In genomic region chr16:34192959-34193842, GRCm38 (mm10) we compare ENCODE assay signal across 9 mouse cellular contexts.
DNase-seq lines count a peak whose midpoint lies in the region; TF ChIP-seq lines count a peak whose summit lies in the region.
"Had no signal": no experiment of that assay in that cellular context is flagged by ENCODE, and none has a peak within 500 bp of the region (broad histone marks: within the 10 kb centered on the region; RNA-seq: fewer than 3 reads in every experiment).

No protein-coding gene starts in this region.

- H3K4me1 ChIP-seq in ES-Bruce4 (ENCODE audit: control insufficient read depth, insufficient read depth, low read length) = no peaks in the 10 kb centered on the region
- H3K4me1 ChIP-seq in forebrain, embryonic 10.5 days = 0 out of 2 replicates have a peak, but pooled peaks cover 4% of the 10 kb centered on the region

- TF ChIP-seq POLR2A in ES-Bruce4 (IDR thresholded peaks at IDR 0.05; ENCODE audit: insufficient read depth, low read length) = no peak

- H3K9ac ChIP-seq in ES-Bruce4 (ENCODE audit: low read depth, poor library complexity, severe bottlenecking) = no peak overlapping the region

- no peaks in the 10 kb centered on the region for H3K27me3 ChIP-seq in ES-Bruce4 (ENCODE audit: control insufficient read depth, insufficient read depth, low read length, poor library complexity, severe bottlenecking)
- no peaks in the 10 kb centered on the region for H3K27me3 ChIP-seq in forebrain, embryonic 10.5 days (ENCODE audit: poor library complexity, severe bottlenecking)

- DNase-seq in layer of hippocampus, adult 11-12 months (ENCODE audit: low spot score) = peak; percentile 61
- no peak for DNase-seq in layer of hippocampus, adult 9-11 months
- peak; percentile 67 for DNase-seq in brain, embryonic 18.5 days (ENCODE audit: low read depth, low spot score)
- DNase-seq in forebrain, embryonic 10.5 days (ENCODE audit: extremely low spot score, low spot score) = peak; percentile 40
- peak; percentile 40 to 59 for DNase-seq in kidney, postnatal 4 days
- DNase-seq in naive thymus-derived CD4-positive, alpha-beta T cell, adult 2 months (ENCODE audit: low read depth) = peak; percentile 16
- DNase-seq in spleen, postnatal 14 days (ENCODE audit: low spot score in 2 of 2) = no peak

- H3K36me3 ChIP-seq in ES-Bruce4 (ENCODE audit: control insufficient read depth, insufficient read depth, low read length, poor library complexity, severe bottlenecking) = no peaks in the 10 kb centered on the region
- H3K36me3 ChIP-seq in forebrain, embryonic 10.5 days (replicated peaks) = peaks cover 18% of the 10 kb centered on the region

- no peak overlapping the region for H3K4me3 ChIP-seq in ES-Bruce4 (ENCODE audit: low read depth, low read length)
- H3K4me3 ChIP-seq in forebrain, embryonic 10.5 days = no peak overlapping the region

- no peak for TF ChIP-seq EP300 in ES-Bruce4 (IDR thresholded peaks at IDR 0.05; ENCODE audit: insufficient read depth, low read depth, low read length)

- TF ChIP-seq CTCF in ES-Bruce4 (IDR thresholded peaks at IDR 0.05; ENCODE audit: low read depth, low read length) = peak; percentile 63

- H3K27ac ChIP-seq in ES-Bruce4 (ENCODE audit: insufficient read depth, low read length) = no peak overlapping the region
- H3K27ac ChIP-seq in forebrain, embryonic 10.5 days = no peak overlapping the region
- H3K27ac ChIP-seq: macrophage had no signal

- 54% methylated on average over 10 of the region's 10 CpGs for WGBS in forebrain, embryonic 10.5 days

- H3K9me3 ChIP-seq in ES-Bruce4 (replicated peaks; ENCODE audit: control insufficient read depth, insufficient read depth, low read length, poor library complexity, severe bottlenecking) = no peaks in the 10 kb centered on the region
- H3K9me3 ChIP-seq in forebrain, embryonic 10.5 days = no peaks in the 10 kb centered on the region

Comparison
In these comparisons a context has a peak if more than half of its experiments do, and no peak if none do; other contexts are left out.
1. DNase-seq: peak in layer of hippocampus, adult 11-12 months (single experiment), brain, embryonic 18.5 days (single experiment), forebrain, embryonic 10.5 days (single experiment), kidney, postnatal 4 days (2 of 2) and naive thymus-derived CD4-positive, alpha-beta T cell, adult 2 months (single experiment); none in layer of hippocampus, adult 9-11 months (single experiment) and spleen, postnatal 14 days (0 of 2).